Mouse (Mus musculus) stomach, embryonic 14.5 days (tissue): ENCODE data around the gene Ntn3. TPM values are rescaled to one million over a fixed set of nuclear protein-coding genes. Genes with fewer than 3 reads are reported as not detected.

Experiments used
- ATAC-seq: fragments of 200-750 bp; cut with Nextera tagmentation; 2 replicates; pipeline ENCODE4 v1.8.0; 2017; ENCODE audit warnings: low read depth, moderate TSS enrichment; ENCODE audit not compliant: insufficient number of reproducible peaks, insufficient read depth, low FRiP score
- H3K27ac ChIP-seq: fragments of 300-500 bp; sonication (generic); 2 replicates; pipeline ENCODE4 v1.5.1; 2014; ENCODE audit warnings: mild to moderate bottlenecking, low read length, moderate library complexity, mixed read lengths
- H3K27me3 ChIP-seq: fragments of 300-500 bp; sonication (generic); 2 replicates; pipeline ENCODE4 v1.6.1; 2014; ENCODE audit warnings: low read length, control low read depth, mixed read lengths; ENCODE audit not compliant: control insufficient read depth, insufficient read depth
- H3K36me3 ChIP-seq: fragments of 300-500 bp; sonication (generic); 2 replicates; pipeline ENCODE4 v1.6.1; 2014; ENCODE audit warnings: mild to moderate bottlenecking, control low read depth, low read length, moderate library complexity, mixed read lengths; ENCODE audit not compliant: control insufficient read depth, insufficient read depth
- H3K4me1 ChIP-seq: fragments of 300-500 bp; sonication (generic); 2 replicates; pipeline ENCODE4 v1.6.1; 2014; ENCODE audit warnings: low read length, control low read depth, mixed read lengths; ENCODE audit not compliant: control insufficient read depth, insufficient read depth
- H3K4me2 ChIP-seq: fragments of 300-500 bp; sonication (generic); replicated peaks from 2 replicates; pipeline ENCODE4 v1.6.1; 2014; ENCODE audit warnings: low read depth, low read length, control low read depth
- H3K4me3 ChIP-seq: fragments of 300-500 bp; sonication (generic); 2 replicates; pipeline ENCODE4 v1.5.1; 2014; ENCODE audit warnings: low read depth, low read length, control low read depth
- H3K9ac ChIP-seq: fragments of 300-500 bp; sonication (generic); replicated peaks from 2 replicates; pipeline ENCODE4 v1.6.1; 2014; ENCODE audit warnings: low read depth, mild to moderate bottlenecking, control low read depth, low read length, moderate library complexity, mixed read lengths
- H3K9me3 ChIP-seq: fragments of 300-500 bp; sonication (generic); 2 replicates; pipeline ENCODE4 v1.6.1; 2016; ENCODE audit warnings: low read depth, low read length, control low read depth; ENCODE audit not compliant: control insufficient read depth
- WGBS: fragments of 180-500 bp; shearing (Covaris S2); extraction: QIAGEN DNeasy Blood & Tissue Kit; methylation state at CpG from one replicate; pipeline ENCODE4 v1.1.7; 2014; 5-methylcytosine and 5-hydroxymethylcytosine counted together
- polyA plus RNA-seq: library from polyadenylated mRNA; unstranded; fragments of >200 nt; fragmentation: Nextera tagmentation; extraction: Ambion mirVana; gene quantifications from 2 replicates; pipeline ENCODE4 v1.2.1, GENCODE M21; 2014

Ntn3 gene
- polyA plus RNA-seq, 1 experiment from 2014 or later = 10.4 TPM

DNA sequence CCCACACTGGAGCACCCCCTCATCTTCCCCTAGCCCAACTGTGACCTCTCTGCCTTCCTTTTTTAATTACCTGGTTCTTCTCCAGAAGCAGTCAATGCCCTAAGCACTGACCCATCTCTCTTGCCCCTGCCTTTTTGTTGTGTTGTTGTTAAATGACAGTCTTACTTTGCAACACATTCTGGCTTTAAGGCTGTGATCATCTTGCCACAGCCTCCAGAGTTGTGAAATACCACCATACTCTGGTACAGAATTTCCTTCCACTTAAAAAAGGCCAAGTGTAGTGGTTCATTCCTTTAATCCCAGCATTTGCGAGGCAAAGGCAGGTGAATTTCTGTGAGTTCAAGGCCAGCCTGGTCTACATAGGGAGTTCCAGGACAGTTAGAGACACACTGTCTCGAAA is 18.4 kb downstream of the Ntn3 start:
- H3K4me1 ChIP-seq = no peaks in the 10 kb centered on the region
- H3K4me3 ChIP-seq = no peak overlapping the region
- H3K9ac ChIP-seq = no peak overlapping the region
- 90% methylated on average over 2 of the region's 2 CpGs for WGBS
- H3K4me2 ChIP-seq = no peak overlapping the region
- H3K27ac ChIP-seq = no peak overlapping the region
- no peak for ATAC-seq
- peaks cover under 1% of the 10 kb centered on the region; the same call in 1 of the 2 replicates for H3K36me3 ChIP-seq
- H3K9me3 ChIP-seq = no peaks in the 10 kb centered on the region
- H3K27me3 ChIP-seq = no peaks in the 10 kb centered on the region

DNA sequence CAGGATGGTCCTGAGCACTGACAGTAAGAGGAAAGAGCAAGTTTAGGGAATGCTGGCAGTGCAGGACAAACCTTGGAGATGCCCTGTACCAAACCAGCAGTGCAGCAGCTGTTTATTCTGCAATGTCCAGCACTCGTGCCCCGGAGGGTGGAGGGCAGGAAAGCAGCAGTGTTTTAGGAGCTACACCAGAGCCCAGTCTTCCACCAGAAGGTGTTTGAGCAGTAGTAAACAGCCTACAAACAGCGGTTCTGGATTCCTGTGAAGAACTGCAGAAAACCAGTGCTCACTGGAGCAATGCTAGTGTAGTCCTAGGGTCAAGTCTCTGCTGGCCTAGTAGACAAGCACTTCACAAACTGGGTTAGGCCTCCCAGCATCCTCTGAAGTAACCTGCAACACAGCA is 35.1 kb downstream of the Ntn3 start:
- Histone ChIP-seq H3K27ac (no peak overlapping the region), H3K36me3 (no peaks in the 10 kb centered on the region), H3K4me2 (no peak overlapping the region), H3K9ac (no peak overlapping the region), H3K4me3 (no peak overlapping the region), H3K9me3 (no peaks in the 10 kb centered on the region), H3K27me3 (no peaks in the 10 kb centered on the region), H3K4me1 (0 out of 2 replicates have a peak, but pooled peaks cover 4% of the 10 kb centered on the region)
- no peak for ATAC-seq
- WGBS = 80% methylated on average over 3 of the region's 3 CpGs

DNA sequence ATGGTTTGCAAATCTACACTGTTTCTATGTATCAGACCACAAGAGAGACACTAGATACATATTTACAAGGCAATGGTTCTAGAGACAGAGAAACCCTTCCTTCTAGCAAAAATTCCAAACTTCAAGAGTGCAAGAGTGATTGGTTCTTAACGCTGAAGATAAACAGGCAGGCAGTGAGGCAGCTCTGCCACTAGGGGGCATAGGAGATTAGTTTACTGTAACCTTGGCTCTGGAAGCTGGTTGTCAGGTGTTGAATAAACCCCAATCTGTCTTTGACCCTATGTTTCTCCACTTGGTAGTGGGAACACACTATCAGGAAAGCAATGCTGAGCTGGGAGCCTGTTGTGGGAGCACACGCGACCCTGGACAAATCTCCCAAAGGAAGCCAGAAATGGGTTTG is 35.9 kb downstream of the Ntn3 start:
- Histone ChIP-seq H3K4me2 (no peak overlapping the region), H3K9ac (no peak overlapping the region), H3K4me1 (0 out of 2 replicates have a peak, but pooled peaks cover 4% of the 10 kb centered on the region), H3K27me3 (no peaks in the 10 kb centered on the region), H3K9me3 (no peaks in the 10 kb centered on the region), H3K4me3 (no peak overlapping the region), H3K36me3 (no peaks in the 10 kb centered on the region), H3K27ac (no peak overlapping the region)
- ATAC-seq = no peak
- 10% methylated on average over 3 of the region's 3 CpGs for WGBS

DNA sequence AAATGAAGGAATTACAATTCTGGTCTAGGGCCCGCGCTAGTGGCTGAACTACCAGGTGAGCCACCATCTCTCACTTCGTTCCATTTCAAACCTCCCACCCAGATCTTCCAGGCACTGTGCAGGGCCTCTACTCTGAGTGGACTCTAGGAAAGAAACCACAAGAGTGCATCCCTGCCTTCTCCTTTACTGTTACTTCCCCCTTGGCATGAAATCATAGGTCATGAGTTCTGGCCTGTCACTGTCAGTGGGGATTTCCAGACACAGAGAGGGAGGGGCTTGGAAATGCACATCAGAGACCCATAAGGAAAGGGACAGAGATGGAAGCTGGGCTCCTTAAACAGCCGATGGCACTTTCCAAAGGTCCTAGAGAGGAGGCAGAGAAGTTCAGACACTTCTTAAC is 37.6 kb downstream of the Ntn3 start:
- no peaks in the 10 kb centered on the region for H3K9me3 ChIP-seq
- H3K4me1 ChIP-seq = peaks cover 14% of the 10 kb centered on the region
- H3K27ac ChIP-seq = no peak overlapping the region
- no peak overlapping the region for H3K4me2 ChIP-seq
- no peaks in the 10 kb centered on the region for H3K27me3 ChIP-seq
- WGBS = 80% methylated on average over 4 of the region's 4 CpGs
- no peak overlapping the region for H3K9ac ChIP-seq
- peaks cover 11% of the 10 kb centered on the region; the same call in 1 of the 2 replicates for H3K36me3 ChIP-seq
- ATAC-seq = no peak
- H3K4me3 ChIP-seq = no peak overlapping the region

DNA sequence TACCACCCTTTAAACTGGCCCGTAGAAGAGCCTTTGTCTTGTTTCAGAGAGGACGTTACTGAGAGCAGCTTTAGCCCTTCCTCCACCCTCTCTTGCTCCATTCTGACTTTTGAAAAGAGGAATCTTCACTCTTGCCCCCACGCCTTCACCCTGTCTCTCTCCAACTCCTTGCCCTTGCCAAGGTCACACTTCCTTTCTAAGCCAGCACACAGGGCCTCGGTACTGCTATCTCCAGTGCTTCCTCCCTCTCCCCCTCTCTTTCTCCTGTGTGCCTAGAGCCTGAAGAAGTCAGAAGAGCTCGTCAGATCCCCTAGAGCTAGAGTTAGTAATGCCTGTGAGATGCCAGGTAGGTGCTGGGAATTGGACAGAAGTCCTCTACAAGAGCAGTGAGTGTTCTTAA is 38.6 kb downstream of the Ntn3 start:
- Histone ChIP-seq H3K4me1 (peaks cover 14% of the 10 kb centered on the region), H3K36me3 (peaks cover 14% of the 10 kb centered on the region; the same call in 1 of the 2 replicates), H3K4me3 (no peak overlapping the region), H3K4me2 (no peak overlapping the region), H3K9ac (no peak overlapping the region), H3K9me3 (no peaks in the 10 kb centered on the region), H3K27me3 (no peaks in the 10 kb centered on the region), H3K27ac (no peak overlapping the region)
- WGBS = 75% methylated on average over 5 of the region's 5 CpGs
- no peak for ATAC-seq

DNA sequence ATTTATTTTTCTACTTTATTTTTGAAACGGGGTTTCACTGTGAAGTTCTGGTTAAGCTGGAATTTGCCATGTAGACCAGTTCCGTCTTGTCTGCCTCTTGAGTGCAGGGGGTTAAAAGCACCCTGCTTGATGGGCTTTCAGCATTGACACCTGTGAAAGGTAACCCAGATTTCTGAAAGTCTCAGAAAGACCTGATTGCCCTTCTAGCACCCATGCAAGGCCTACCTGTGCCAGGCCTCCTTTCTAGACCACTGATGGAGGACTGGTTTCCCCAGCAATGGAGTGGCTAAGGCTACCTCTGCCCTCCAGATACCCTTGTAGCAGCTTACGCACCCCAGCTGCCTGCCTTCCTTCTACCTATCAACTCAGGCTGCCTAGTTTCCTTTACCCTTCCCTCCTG is 39.2 kb downstream of the Ntn3 start:
- Histone ChIP-seq H3K27me3 (no peaks in the 10 kb centered on the region), H3K27ac (peak overlapping the region; percentile 95; the same call in 1 of the 2 replicates), H3K4me3 (peak overlapping the region; percentile 94), H3K4me1 (peaks cover 14% of the 10 kb centered on the region), H3K4me2 (peak overlapping the region; percentile 62), H3K36me3 (peaks cover 20% of the 10 kb centered on the region; the same call in 1 of the 2 replicates), H3K9me3 (no peaks in the 10 kb centered on the region), H3K9ac (peak overlapping the region; percentile 74; the same call in 1 of the 2 replicates)
- no peak for ATAC-seq
- WGBS = 62% methylated on average over 3 of the region's 3 CpGs

DNA sequence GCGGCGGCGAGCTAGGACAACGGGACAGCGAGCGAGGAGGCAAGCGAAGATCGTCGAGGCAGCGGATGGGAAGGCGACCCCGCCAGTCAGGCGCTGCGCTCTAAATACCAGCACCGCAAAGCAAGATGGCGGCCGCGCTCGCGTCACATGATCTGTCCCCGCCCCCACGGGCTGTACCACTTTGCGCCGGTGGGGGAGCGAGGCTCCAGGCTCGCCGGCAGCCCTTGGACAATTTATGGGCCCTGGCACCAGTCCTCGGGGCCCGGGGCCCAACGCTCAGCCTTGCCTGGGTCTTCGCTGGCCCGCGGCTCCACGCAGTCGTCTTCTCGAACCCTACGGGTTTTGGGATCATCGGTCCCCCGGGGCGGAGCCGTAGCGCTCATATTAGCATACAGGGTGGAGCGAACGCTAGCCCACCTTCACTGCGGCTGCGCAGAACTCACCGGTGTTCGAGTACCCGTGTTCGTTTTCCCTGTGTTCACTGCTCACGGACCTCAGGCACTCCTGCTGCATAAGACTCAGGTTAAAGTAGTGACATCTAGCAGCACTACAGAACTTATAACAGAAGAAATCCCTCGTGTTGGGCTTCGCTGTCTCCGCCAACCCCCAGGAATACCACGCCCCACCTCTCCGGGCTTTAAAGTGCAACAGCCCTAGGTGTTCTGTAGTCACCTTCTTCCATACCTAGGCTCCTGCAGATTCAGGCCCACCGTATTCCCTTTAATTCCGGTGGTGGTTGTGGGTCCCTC is 39.8 kb downstream of the Ntn3 start, which contains the start of gene Atp6v0c:
Atp6v0c (minus strand) TSS at position 386 of the 749 bp plus-strand sequence.
- peaks cover 14% of the 10 kb centered on the region for H3K4me1 ChIP-seq
- peak within 1 kb of the TSS; percentile 71 for H3K4me2 ChIP-seq
- peak within 1 kb of the TSS; percentile 94 for H3K4me3 ChIP-seq
- under 1% methylated on average over 58 of the region's 58 CpGs for WGBS
- peaks cover 22% of the 10 kb centered on the region; the same call in 1 of the 2 replicates for H3K36me3 ChIP-seq
- H3K9me3 ChIP-seq = no peaks in the 10 kb centered on the region
- ATAC-seq = peak; percentile 90
- no peaks in the 10 kb centered on the region for H3K27me3 ChIP-seq
- H3K27ac ChIP-seq = peak within 1 kb of the TSS; percentile 95
- H3K9ac ChIP-seq = peak within 1 kb of the TSS; percentile 74

DNA sequence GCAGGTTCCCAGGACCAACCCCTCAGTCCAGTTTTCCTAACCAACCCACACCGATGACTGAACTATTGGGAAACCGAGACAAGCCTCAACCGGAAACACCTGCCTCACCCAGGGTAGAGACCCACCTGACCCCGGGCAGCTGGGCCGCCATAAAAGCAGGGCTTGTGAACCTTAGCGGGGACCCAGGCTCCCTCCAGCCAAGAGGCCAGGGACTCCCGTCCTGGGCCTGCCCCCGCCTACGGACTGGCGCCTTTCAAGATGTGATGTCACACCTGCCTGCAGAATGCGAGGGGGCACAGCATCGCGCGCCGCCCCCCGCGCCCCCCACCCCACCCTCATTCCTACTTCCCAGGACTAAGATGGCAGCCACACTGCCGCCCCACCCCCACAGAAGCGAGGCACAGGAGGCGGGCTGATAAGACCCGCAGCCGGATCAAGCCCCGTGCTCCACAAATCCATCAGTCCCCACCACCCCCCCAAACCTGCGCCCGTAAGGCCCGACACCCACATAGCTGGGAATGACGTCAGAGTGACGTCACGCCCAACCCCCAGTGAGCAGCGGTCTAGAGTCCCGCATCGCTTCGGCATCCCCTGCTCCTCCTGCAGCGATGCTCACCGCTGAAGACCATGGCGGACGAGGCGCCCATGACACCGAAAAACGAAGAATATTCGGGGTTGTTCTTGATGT is 40.6 kb downstream of the Ntn3 start:
- H3K4me3 ChIP-seq = peak overlapping the region; percentile 94
- peak overlapping the region; percentile 71 for H3K4me2 ChIP-seq
- H3K4me1 ChIP-seq = peaks cover 14% of the 10 kb centered on the region
- ATAC-seq = peak; percentile 46
- no peaks in the 10 kb centered on the region for H3K27me3 ChIP-seq
- H3K27ac ChIP-seq = peak overlapping the region; percentile 95
- peaks cover 22% of the 10 kb centered on the region; the same call in 1 of the 2 replicates for H3K36me3 ChIP-seq
- H3K9ac ChIP-seq = peak overlapping the region; percentile 74
- WGBS = under 1% methylated on average over 41 of the region's 41 CpGs
- H3K9me3 ChIP-seq = no peaks in the 10 kb centered on the region
